Mouse (Mus musculus) lung, postnatal 0 days (tissue): Measurements from ENCODE around the gene Ass1. TPM values are rescaled to one million over a fixed set of nuclear protein-coding genes. Genes with fewer than 3 reads are reported as not detected.

Experiments
- ATAC-seq: fragments of 200-750 bp; cut with Nextera tagmentation; 2 replicates; pipeline ENCODE4 v1.8.0; 2017; ENCODE audit warnings: moderate library complexity
- DNase-seq: peaks from one replicate; pipeline ENCODE4 v3.0.0-alpha.2; 2016; ENCODE audit warnings: low spot score
- H3K27ac ChIP-seq: fragments of 300-500 bp; sonication (generic); 2 replicates; pipeline ENCODE4 v1.5.1; 2014; ENCODE audit warnings: antibody characterized with exemption, mild to moderate bottlenecking, low read length, mixed read lengths
- H3K27me3 ChIP-seq: fragments of 300-500 bp; sonication (generic); replicated peaks from 2 replicates; pipeline ENCODE4 v1.6.1; 2014; ENCODE audit warnings: low read length, mixed read lengths; ENCODE audit not compliant: insufficient read depth
- H3K36me3 ChIP-seq: fragments of 300-500 bp; sonication (generic); 2 replicates; pipeline ENCODE4 v1.6.1; 2014; ENCODE audit warnings: low read length, mixed read lengths; ENCODE audit not compliant: insufficient read depth
- H3K4me1 ChIP-seq: fragments of 300-500 bp; sonication (generic); 2 replicates; pipeline ENCODE4 v1.6.1; 2014; ENCODE audit warnings: antibody characterized with exemption, low read depth, low read length, mixed read lengths; ENCODE audit not compliant: insufficient read depth
- H3K4me2 ChIP-seq: fragments of 300-500 bp; sonication (generic); replicated peaks from 2 replicates; pipeline ENCODE4 v1.6.1; 2014; ENCODE audit warnings: low read depth, mild to moderate bottlenecking, low read length, moderate library complexity, mixed read lengths
- H3K4me3 ChIP-seq: fragments of 300-500 bp; sonication (generic); 2 replicates; pipeline ENCODE4 v1.5.1; 2014; ENCODE audit warnings: low read depth, low read length
- H3K9ac ChIP-seq: fragments of 300-500 bp; sonication (generic); replicated peaks from 2 replicates; pipeline ENCODE4 v1.6.1; 2014; ENCODE audit warnings: low read depth, mild to moderate bottlenecking
- H3K9me3 ChIP-seq: fragments of 300-500 bp; sonication (generic); 2 replicates; pipeline ENCODE4 v1.6.1; 2016; ENCODE audit warnings: low read length, mixed read lengths
- CTCF ChIP-seq: IDR thresholded peaks from 2 replicates; pipeline ENCODE4 v1.5.1; 2016; ENCODE audit warnings: antibody characterized with exemption, mild to moderate bottlenecking
- EP300 ChIP-seq: IDR thresholded peaks from 2 replicates; pipeline ENCODE4 v1.6.1; 2016; ENCODE audit warnings: antibody characterized with exemption, mild to moderate bottlenecking, control low read depth
- WGBS: fragments of 180-500 bp; shearing (Covaris S2); extraction: QIAGEN DNeasy Blood & Tissue Kit; methylation state at CpG from one replicate; pipeline ENCODE4 v1.1.7; 2014; 5-methylcytosine and 5-hydroxymethylcytosine counted together
- polyA plus RNA-seq: library from polyadenylated mRNA; unstranded; fragments of >200 nt; fragmentation: Nextera tagmentation; extraction: Ambion mirVana; gene quantifications from 2 replicates; pipeline ENCODE4 v1.2.1, GENCODE M21; 2015

Gene Ass1
- polyA plus RNA-seq, 1 experiment from 2014 or later = 27.0 TPM

DNA sequence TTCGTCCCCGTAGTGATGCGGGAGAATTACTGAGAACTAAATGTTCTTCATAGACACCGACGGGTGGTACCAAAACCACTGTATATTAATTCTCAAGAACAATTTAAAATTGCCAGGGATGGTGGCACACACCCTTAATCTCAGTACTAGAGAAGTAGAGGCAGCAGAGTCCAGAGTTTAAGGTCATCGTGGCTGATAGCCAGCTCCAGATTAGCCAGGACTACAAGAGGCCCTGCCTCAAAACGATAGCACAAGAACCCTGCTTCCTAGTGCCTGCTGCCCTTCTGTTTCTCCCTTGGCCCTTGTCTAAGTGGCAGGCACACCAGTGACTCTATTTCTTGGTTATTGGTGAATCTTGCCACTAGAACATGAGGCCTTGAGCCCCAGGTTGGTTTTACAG, 9.1 kb upstream of the Ass1 start:
- H3K4me1 ChIP-seq = no peaks in the 10 kb centered on the region; the same call in none of the 2 replicates
- H3K4me2 ChIP-seq = no peak overlapping the region
- no peak overlapping the region for H3K9ac ChIP-seq
- H3K27me3 ChIP-seq = no peaks in the 10 kb centered on the region; the same call in 1 of the 2 replicates
- no peaks in the 10 kb centered on the region for H3K36me3 ChIP-seq
- no peak for DNase-seq
- TF ChIP-seq EP300 (no peak), CTCF (no peak)
- ATAC-seq = no peak
- H3K9me3 ChIP-seq = no peaks in the 10 kb centered on the region
- 70% methylated on average over 7 of the region's 7 CpGs for WGBS
- no peak overlapping the region for H3K4me3 ChIP-seq
- no peak overlapping the region for H3K27ac ChIP-seq

DNA sequence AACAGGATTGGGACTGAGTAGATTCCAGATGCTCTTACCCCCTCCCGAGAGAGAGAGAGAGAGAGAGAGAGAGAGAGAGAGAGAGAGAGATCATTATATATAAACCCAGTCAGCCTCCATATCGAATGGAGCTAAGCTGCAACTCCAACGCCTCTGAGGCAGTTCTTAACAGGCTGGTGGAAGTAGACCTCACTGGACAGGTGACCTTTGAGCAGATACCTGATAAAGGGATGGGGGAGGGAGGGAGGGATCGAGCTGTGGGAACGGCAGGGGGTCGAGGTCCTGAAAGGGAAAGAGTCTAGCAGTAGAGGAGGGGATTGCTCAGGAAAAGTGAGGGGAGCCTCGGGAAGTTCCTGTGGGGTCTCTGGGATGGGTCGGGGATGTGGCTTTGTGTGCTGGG, 8.0 kb upstream of the Ass1 start:
- H3K36me3 ChIP-seq = no peaks in the 10 kb centered on the region
- H3K9me3 ChIP-seq = no peaks in the 10 kb centered on the region
- no peak overlapping the region for H3K4me3 ChIP-seq
- H3K9ac ChIP-seq = no peak overlapping the region
- H3K27me3 ChIP-seq = no peaks in the 10 kb centered on the region; the same call in 1 of the 2 replicates
- DNase-seq = no peak
- no peak for ATAC-seq
- no peak overlapping the region for H3K4me2 ChIP-seq
- no peaks in the 10 kb centered on the region; the same call in none of the 2 replicates for H3K4me1 ChIP-seq
- H3K27ac ChIP-seq = no peak overlapping the region
- TF ChIP-seq EP300 (no peak), CTCF (no peak)
- 36% methylated on average over 8 of the region's 8 CpGs for WGBS

DNA sequence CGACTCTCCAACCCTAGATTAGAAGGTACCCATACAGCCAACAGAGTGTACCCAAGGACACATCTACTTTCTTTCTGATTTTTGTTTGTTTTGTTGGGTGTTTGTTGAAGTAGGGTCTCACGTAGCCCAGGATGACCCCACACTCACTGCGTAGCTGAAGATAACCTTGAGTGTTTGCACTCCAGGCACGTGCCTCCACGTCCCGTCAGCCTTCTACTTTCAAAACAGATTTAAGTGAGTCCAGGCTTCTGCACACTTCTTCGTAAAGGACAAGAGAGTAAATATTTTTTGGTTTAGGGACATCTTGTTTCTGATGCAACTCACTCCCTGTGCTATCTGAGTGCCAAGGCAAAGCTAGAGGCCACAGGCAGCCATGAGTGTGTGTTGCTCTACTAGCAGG, 6.8 kb upstream of the Ass1 start:
- Histone ChIP-seq H3K4me1 (no peaks in the 10 kb centered on the region; the same call in none of the 2 replicates), H3K9ac (no peak overlapping the region), H3K36me3 (no peaks in the 10 kb centered on the region), H3K27ac (no peak overlapping the region), H3K4me3 (no peak overlapping the region), H3K27me3 (no peaks in the 10 kb centered on the region; the same call in 1 of the 2 replicates), H3K9me3 (no peaks in the 10 kb centered on the region), H3K4me2 (no peak overlapping the region)
- ATAC-seq (peak; percentile 14; the same call in 1 of the 2 replicates), DNase-seq (no peak)
- TF ChIP-seq EP300 = peak; percentile 20; the same call in 1 of the 2 replicates
- TF ChIP-seq CTCF = no peak
- WGBS = 42% methylated on average over 7 of the region's 7 CpGs

DNA sequence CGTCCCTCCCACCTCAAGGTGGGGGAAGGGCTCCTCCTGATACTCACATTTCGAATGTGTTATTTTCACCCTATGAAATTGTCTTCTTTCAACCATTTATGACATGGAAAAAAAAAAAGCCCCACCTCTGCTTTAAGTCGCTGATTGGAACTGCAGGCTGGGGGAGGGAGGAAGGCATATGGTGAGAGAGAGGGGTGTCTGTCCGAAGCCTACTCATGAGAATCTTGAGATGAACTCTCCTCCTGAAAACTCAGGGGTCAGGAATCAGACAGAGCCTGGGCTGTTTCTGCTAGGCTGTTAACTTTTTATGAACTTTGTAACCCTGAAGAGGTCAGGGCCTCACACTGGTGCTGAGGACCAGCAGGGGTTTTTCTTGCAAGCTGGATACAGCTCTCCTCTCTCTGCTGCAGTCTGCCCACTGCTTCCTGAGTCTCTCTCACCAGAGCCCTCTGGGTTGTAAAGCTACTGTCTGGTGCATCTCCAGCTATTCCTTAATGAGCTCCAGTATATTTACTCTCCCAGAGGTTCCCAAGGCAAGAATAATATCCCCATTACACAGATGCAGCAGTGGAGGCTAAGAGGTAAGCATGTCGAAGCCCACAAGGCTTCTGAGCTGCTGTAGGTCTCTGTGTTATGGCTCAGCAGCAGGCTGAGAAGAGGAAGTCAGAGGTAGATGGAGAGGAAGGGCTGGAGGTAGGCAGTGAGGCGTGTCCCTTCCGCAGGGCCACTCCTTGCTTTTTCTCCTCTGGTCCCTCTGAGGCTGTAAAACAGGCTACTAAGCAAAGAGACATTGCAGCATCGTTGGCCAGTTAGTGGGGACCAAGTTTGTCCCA, 6.1 kb upstream of the Ass1 start:
- H3K4me2 ChIP-seq = no peak overlapping the region
- 38% methylated on average over 8 of the region's 8 CpGs for WGBS
- H3K9ac ChIP-seq = no peak overlapping the region
- no peaks in the 10 kb centered on the region; the same call in none of the 2 replicates for H3K4me1 ChIP-seq
- no peak overlapping the region for H3K4me3 ChIP-seq
- ATAC-seq (no peak), DNase-seq (no peak)
- TF ChIP-seq CTCF = no peak
- no peak for TF ChIP-seq EP300
- no peaks in the 10 kb centered on the region for H3K36me3 ChIP-seq
- no peak overlapping the region for H3K27ac ChIP-seq
- no peaks in the 10 kb centered on the region; the same call in 1 of the 2 replicates for H3K27me3 ChIP-seq
- no peaks in the 10 kb centered on the region for H3K9me3 ChIP-seq

DNA sequence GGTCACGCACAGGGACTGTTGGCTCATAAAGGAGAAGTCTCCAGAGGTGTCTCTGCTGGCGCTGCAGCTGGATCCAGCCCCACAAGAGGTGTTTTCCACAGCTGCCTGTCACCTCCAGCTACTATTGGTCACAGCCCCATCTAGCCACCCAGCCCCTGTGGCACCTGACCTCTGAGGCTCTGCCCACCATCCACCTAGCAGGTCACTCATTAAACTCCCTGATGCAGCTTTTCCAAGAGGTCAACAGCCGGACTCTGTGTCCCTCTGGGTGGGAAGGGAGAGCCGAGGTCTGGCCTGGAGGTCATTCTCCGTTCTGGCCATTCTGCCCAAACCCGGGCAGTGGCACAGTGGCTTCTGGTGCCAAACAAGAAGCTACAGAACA, 5.5 kb upstream of the Ass1 start:
- no peak for ATAC-seq
- H3K27ac ChIP-seq = no peak overlapping the region
- 66% methylated on average over 6 of the region's 6 CpGs for WGBS

DNA sequence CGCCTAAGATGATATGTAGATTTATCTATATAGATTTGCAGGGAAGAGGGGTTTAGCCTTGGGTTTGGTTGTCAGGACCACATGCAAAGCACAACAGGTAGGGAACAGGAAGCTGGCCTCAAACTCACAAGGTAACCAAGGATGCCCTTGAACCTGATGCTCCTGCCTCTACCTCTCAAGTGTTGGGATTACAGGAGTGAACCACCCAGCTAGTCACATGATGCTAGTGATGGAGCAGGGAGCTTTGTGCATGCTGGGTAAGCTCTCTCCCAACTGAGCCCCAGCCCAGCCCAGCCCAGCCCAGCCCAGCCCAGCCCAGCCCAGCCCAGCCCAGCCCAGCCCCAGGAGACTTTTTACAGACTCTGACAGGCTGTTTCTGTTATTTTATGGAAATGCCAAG, 2.5 kb upstream of the Ass1 start:
- Histone ChIP-seq H3K9me3 (no peaks in the 10 kb centered on the region), H3K27me3 (no peaks in the 10 kb centered on the region), H3K9ac (no peak overlapping the region), H3K27ac (no peak overlapping the region), H3K4me2 (no peak overlapping the region), H3K4me3 (no peak overlapping the region), H3K4me1 (no peaks in the 10 kb centered on the region; the same call in 1 of the 2 replicates), H3K36me3 (no peaks in the 10 kb centered on the region)
- 76% methylated on average over 1 of the region's 1 CpGs for WGBS
- TF ChIP-seq EP300 = no peak
- TF ChIP-seq CTCF = no peak
- ATAC-seq = no peak
- DNase-seq = no peak

More for the DNA sequence above, 5.5 kb upstream of the Ass1 start:
- no peaks in the 10 kb centered on the region; the same call in none of the 2 replicates for H3K4me1 ChIP-seq
- H3K9ac ChIP-seq = no peak overlapping the region
- H3K27me3 ChIP-seq = no peaks in the 10 kb centered on the region; the same call in 1 of the 2 replicates
- DNase-seq = no peak
- no peaks in the 10 kb centered on the region for H3K36me3 ChIP-seq
- H3K4me3 ChIP-seq = no peak overlapping the region
- no peak overlapping the region for H3K4me2 ChIP-seq
- TF ChIP-seq EP300 = no peak
- H3K9me3 ChIP-seq = no peaks in the 10 kb centered on the region
